Mouse (Mus musculus): ENCODE measurements around the gene Slc25a39.

- TF ChIP-seq CTCF (IDR thresholded peaks at IDR 0.05; ENCODE audit: low read depth) (no peak), EP300 (optimal IDR thresholded peaks at IDR 0.05) (no peak)
Observed at GRCm38 (mm10) chr11:102448327-102448726, 40.6 kb upstream of the Slc25a39 start.
